Mouse (Mus musculus) kidney, embryonic 15.5 days (tissue): ENCODE results near the gene Smc1b. TPM values are rescaled to one million over a fixed set of nuclear protein-coding genes. Genes with fewer than 3 reads are reported as not detected.
"Not testable (repeated sequence)": the region's sequence is repeated elsewhere in the genome, so short reads cannot be mapped to it uniquely, and the experiment has no call there.

ENCODE experiments used
- ATAC-seq: fragments of 200-750 bp; cut with Nextera tagmentation; replicated peaks from 2 replicates; pipeline ENCODE4 v1.8.0; 2017; ENCODE audit warnings: moderate TSS enrichment; ENCODE audit not compliant: low FRiP score
- H3K27ac ChIP-seq: fragments of 300-500 bp; sonication (generic); 2 replicates; pipeline ENCODE4 v1.5.1; 2015; ENCODE audit warnings: mild to moderate bottlenecking, inconsistent platforms
- H3K27me3 ChIP-seq: fragments of 300-500 bp; sonication (generic); 2 replicates; pipeline ENCODE4 v1.6.1; 2015; ENCODE audit warnings: inconsistent platforms
- H3K36me3 ChIP-seq: fragments of 300-500 bp; sonication (generic); 2 replicates; pipeline ENCODE4 v1.6.1; 2015; ENCODE audit warnings: inconsistent platforms
- H3K4me1 ChIP-seq: fragments of 300-500 bp; sonication (generic); 2 replicates; pipeline ENCODE4 v1.6.1; 2015; ENCODE audit warnings: inconsistent platforms
- H3K4me2 ChIP-seq: fragments of 300-500 bp; sonication (generic); 2 replicates; pipeline ENCODE4 v1.6.1; 2015; ENCODE audit warnings: moderate library complexity, mild to moderate bottlenecking, inconsistent platforms
- H3K4me3 ChIP-seq: fragments of 300-500 bp; sonication (generic); replicated peaks from 2 replicates; pipeline ENCODE4 v1.5.1; 2015; ENCODE audit warnings: mild to moderate bottlenecking, inconsistent platforms
- H3K9ac ChIP-seq: fragments of 300-500 bp; sonication (generic); 2 replicates; pipeline ENCODE4 v1.6.1; 2015; ENCODE audit warnings: mild to moderate bottlenecking, inconsistent platforms
- H3K9me3 ChIP-seq: fragments of 300-500 bp; sonication (generic); replicated peaks from 2 replicates; pipeline ENCODE4 v1.6.1; 2016; ENCODE audit warnings: inconsistent platforms
- WGBS: fragments of 180-500 bp; shearing (Covaris S2); methylation state at CpG from one replicate; pipeline ENCODE4 v1.1.7; 2015; ENCODE audit warnings: mixed read lengths; 5-methylcytosine and 5-hydroxymethylcytosine counted together
- polyA plus RNA-seq: library from polyadenylated mRNA; unstranded; fragments of >200 nt; fragmentation: Nextera tagmentation; extraction: Ambion mirVana; gene quantifications from 2 replicates; pipeline ENCODE4 v1.2.1, GENCODE M21; 2015

Gene Smc1b
- polyA plus RNA-seq, 1 experiment from 2014 or later, result 0.21 TPM

- peak overlapping the region; percentile 76; the same call in 1 of the 2 replicates for H3K27ac ChIP-seq
- WGBS, result 6% methylated on average over 8 of the region's 8 CpGs
Observed at GRCm38 (mm10) chr15:85037343-85037690, 94.4 kb downstream of the Smc1b start.

GRCm38 (mm10) chr15:85036566-85037342 is 95.0 kb downstream of the Smc1b start:
- peaks cover 26% of the 10 kb centered on the region for H3K4me1 ChIP-seq
- 0 out of 2 replicates have a peak, but pooled peaks cover 6% of the 10 kb centered on the region for H3K27me3 ChIP-seq
- peak; percentile 96 for ATAC-seq
- H3K9me3 ChIP-seq, result no peaks in the 10 kb centered on the region
- H3K9ac ChIP-seq, result peak overlapping the region; percentile 88
- H3K4me3 ChIP-seq, result peak overlapping the region; percentile 77
- under 1% methylated on average over 72 of the region's 75 CpGs for WGBS
- H3K4me2 ChIP-seq, result peak overlapping the region; percentile 93
- peak overlapping the region; percentile 76 for H3K27ac ChIP-seq
- no peaks in the 10 kb centered on the region for H3K36me3 ChIP-seq

More at GRCm38 (mm10) chr15:85037343-85037690, 94.4 kb downstream of the Smc1b start:
- H3K27me3 ChIP-seq, result 0 out of 2 replicates have a peak, but pooled peaks cover 6% of the 10 kb centered on the region
- H3K4me2 ChIP-seq, result peak overlapping the region; percentile 93
- ATAC-seq, result no peak
- no peaks in the 10 kb centered on the region for H3K36me3 ChIP-seq
- H3K4me3 ChIP-seq, result peak overlapping the region; percentile 77
- peak overlapping the region; percentile 88 for H3K9ac ChIP-seq
- H3K4me1 ChIP-seq, result peaks cover 31% of the 10 kb centered on the region
- no peaks in the 10 kb centered on the region for H3K9me3 ChIP-seq

- 33% methylated on average over 7 of the region's 7 CpGs for WGBS
- not testable (repeated sequence) for H3K36me3 ChIP-seq, H3K9me3 ChIP-seq, H3K4me3 ChIP-seq, H3K27me3 ChIP-seq, H3K9ac ChIP-seq, H3K4me2 ChIP-seq, ATAC-seq
- H3K4me1 ChIP-seq, result peaks cover 22% of the 10 kb centered on the region
- 0 out of 2 replicates have a peak overlapping the region, but pooled peaks have one; percentile 10 for H3K27ac ChIP-seq
Observed at GRCm38 (mm10) chr15:85033916-85034315, 97.8 kb downstream of the Smc1b start.

- Histone ChIP-seq H3K4me2 (no peak overlapping the region), H3K9me3 (no peaks in the 10 kb centered on the region), H3K27ac (no peak overlapping the region), H3K4me3 (no peak overlapping the region), H3K4me1 (peaks cover 6% of the 10 kb centered on the region), H3K9ac (no peak overlapping the region), H3K27me3 (0 out of 2 replicates have a peak, but pooled peaks cover 6% of the 10 kb centered on the region), H3K36me3 (no peaks in the 10 kb centered on the region)
- WGBS, result 65% methylated on average over 3 of the region's 3 CpGs
- ATAC-seq, result no peak
Observed at GRCm38 (mm10) chr15:85031866-85032265, 99.9 kb downstream of the Smc1b start.

GRCm38 (mm10) chr15:85030643-85031042 is 101.1 kb downstream of the Smc1b start:
- H3K27me3 ChIP-seq, H3K27ac ChIP-seq, H3K9ac ChIP-seq, H3K4me1 ChIP-seq, H3K36me3 ChIP-seq, H3K4me3 ChIP-seq, H3K9me3 ChIP-seq, H3K4me2 ChIP-seq, ATAC-seq: not testable (repeated sequence)
- WGBS, result 79% methylated on average over 1 of the region's 1 CpGs

GRCm38 (mm10) chr15:85028648-85029047 is 103.1 kb downstream of the Smc1b start, which contains the start of gene Fam118a:
Gene Fam118a (plus strand): TSS chr15:85028948.
- not testable (repeated sequence) for H3K36me3 ChIP-seq, H3K4me1 ChIP-seq, H3K9ac ChIP-seq, H3K27me3 ChIP-seq, ATAC-seq, H3K9me3 ChIP-seq, H3K4me2 ChIP-seq, H3K4me3 ChIP-seq, H3K27ac ChIP-seq
- WGBS, result 32% methylated on average over 1 of the region's 1 CpGs

GRCm38 (mm10) chr15:85027740-85028139 is 104.0 kb downstream of the Smc1b start:
- Histone ChIP-seq H3K9me3 (no peaks in the 10 kb centered on the region), H3K27me3 (no peaks in the 10 kb centered on the region), H3K9ac (no peak overlapping the region), H3K4me3 (no peak overlapping the region), H3K27ac (no peak overlapping the region), H3K4me1 (no peaks in the 10 kb centered on the region), H3K36me3 (no peaks in the 10 kb centered on the region), H3K4me2 (no peak overlapping the region)
- 45% methylated on average over 4 of the region's 4 CpGs for WGBS
- ATAC-seq, result no peak

GRCm38 (mm10) chr15:85026197-85026596 is 105.6 kb downstream of the Smc1b start:
- no peak for ATAC-seq
- no peaks in the 10 kb centered on the region for H3K4me1 ChIP-seq
- H3K9ac ChIP-seq, result no peak overlapping the region

GRCm38 (mm10) chr15:85022211-85022610 is 109.6 kb downstream of the Smc1b start:
- Histone ChIP-seq H3K4me2 (no peak overlapping the region), H3K27me3 (peaks cover 5% of the 10 kb centered on the region), H3K4me1 (peaks cover 1% of the 10 kb centered on the region; the same call in 1 of the 2 replicates), H3K9me3 (no peaks in the 10 kb centered on the region), H3K4me3 (no peak overlapping the region), H3K36me3 (no peaks in the 10 kb centered on the region), H3K9ac (no peak overlapping the region), H3K27ac (no peak overlapping the region)
- WGBS, result 74% methylated on average over 4 of the region's 4 CpGs
- ATAC-seq, result no peak

More at GRCm38 (mm10) chr15:85026197-85026596, 105.6 kb downstream of the Smc1b start:
- WGBS, result 77% methylated on average over 4 of the region's 4 CpGs
- H3K36me3 ChIP-seq, result no peaks in the 10 kb centered on the region
- no peak overlapping the region for H3K4me2 ChIP-seq
- no peaks in the 10 kb centered on the region for H3K27me3 ChIP-seq
- no peak overlapping the region for H3K27ac ChIP-seq
- no peak overlapping the region for H3K4me3 ChIP-seq
- no peaks in the 10 kb centered on the region for H3K9me3 ChIP-seq

GRCm38 (mm10) chr15:85016951-85017664 is 114.7 kb downstream of the Smc1b start, which contains the start of gene Upk3a:
Gene Upk3a (plus strand): TSS chr15:85017141.
- WGBS, result 8% methylated on average over 21 of the region's 21 CpGs
- H3K4me3 ChIP-seq, result no peak within 1 kb of the TSS
- H3K4me1 ChIP-seq, result peaks cover 16% of the 10 kb centered on the region
- H3K27me3 ChIP-seq, result peaks cover 25% of the 10 kb centered on the region
- H3K9me3 ChIP-seq, result no peaks in the 10 kb centered on the region
- no peak; the same call in 1 of the 2 replicates for ATAC-seq
- H3K36me3 ChIP-seq, result no peaks in the 10 kb centered on the region
- no peak within 1 kb of the TSS for H3K27ac ChIP-seq
- no peak within 1 kb of the TSS for H3K9ac ChIP-seq
- H3K4me2 ChIP-seq, result peak within 1 kb of the TSS; percentile 27

- no peak overlapping the region for H3K9ac ChIP-seq
- no peaks in the 10 kb centered on the region for H3K36me3 ChIP-seq
- no peak overlapping the region for H3K4me2 ChIP-seq
- peaks cover 25% of the 10 kb centered on the region for H3K27me3 ChIP-seq
- peaks cover 20% of the 10 kb centered on the region for H3K4me1 ChIP-seq
- no peak overlapping the region for H3K4me3 ChIP-seq
- H3K27ac ChIP-seq, result no peak overlapping the region
- no peaks in the 10 kb centered on the region for H3K9me3 ChIP-seq
- no peak for ATAC-seq
- WGBS, result 79% methylated on average over 11 of the region's 11 CpGs
Observed at GRCm38 (mm10) chr15:85015771-85016170, 116.0 kb downstream of the Smc1b start.
